In genomic region chr2:168979742-168980141, GRCm38 (mm10) we compare ENCODE assay signal across 9 mouse cellular contexts. TPM values are rescaled to one million over a fixed set of nuclear protein-coding genes. Genes with fewer than 3 reads are reported as not detected.
DNase-seq lines count a peak whose midpoint lies in the region; ATAC-seq and TF ChIP-seq lines count a peak whose summit lies in the region.
"Had no signal": no experiment of that assay in that cellular context is flagged by ENCODE, and none has a peak within 500 bp of the region (broad histone marks: within the 10 kb centered on the region; RNA-seq: fewer than 3 reads in every experiment).

No protein-coding gene starts in this region.

- H3K4me1 ChIP-seq in liver, embryonic 13.5 days (replicated peaks), result no peaks in the 10 kb centered on the region
- H3K4me1 ChIP-seq: stomach, embryonic 15.5 days had no signal

- H3K27ac ChIP-seq in left cerebral cortex, adult 2 months, result no peak overlapping the region
- no peak overlapping the region for H3K27ac ChIP-seq in liver, embryonic 13.5 days
- H3K27ac ChIP-seq: stomach, embryonic 15.5 days had no signal

- H3K4me2 ChIP-seq in liver, embryonic 13.5 days, result no peak overlapping the region
- H3K4me2 ChIP-seq: stomach, embryonic 15.5 days had no signal

- H3K36me3 ChIP-seq in liver, embryonic 13.5 days, result no peaks in the 10 kb centered on the region
- H3K36me3 ChIP-seq: stomach, embryonic 15.5 days had no signal

- WGBS in liver, embryonic 13.5 days (ENCODE audit: insufficient replicate concordance), result 40% methylated on average over 11 of the region's 11 CpGs

- no peak overlapping the region for H3K9ac ChIP-seq in liver, embryonic 13.5 days
- H3K9ac ChIP-seq: stomach, embryonic 15.5 days had no signal

- peak; percentile 35 for DNase-seq in adrenal gland, adult 2 months
- DNase-seq in adrenal gland, adult 8-10 months, result no peak
- DNase-seq in left cerebral cortex, adult 2 months (ENCODE audit: extremely low spot score in 1 of 2, low spot score in 2 of 2), result no peak
- DNase-seq in left cerebral cortex, postnatal 36 days (ENCODE audit: low spot score in 2 of 2), result no peak
- DNase-seq in adrenal gland, postnatal 36 days, result peak; percentile 23 to 43
- peak; percentile 38 for DNase-seq in liver, embryonic 13.5 days
- DNase-seq in left cerebral cortex, adult 18-20 months (ENCODE audit: low spot score in 2 of 2), result no peak
- no peak for DNase-seq in spleen, adult 18-20 months

- intact Hi-C loops in left cerebral cortex, adult 2 months (cut with DNase I), result no loop called here
- intact Hi-C loops in left cerebral cortex, postnatal 36 days (cut with DNase I), result loop anchor here (10.0 kb wide), 1 partner anchor 1365 kb away; no protein-coding TSS in a partner anchor

- peak; percentile 30 for TF ChIP-seq CTCF in left cerebral cortex, adult 2 months (IDR thresholded peaks at IDR 0.05)

- ATAC-seq in liver, embryonic 13.5 days (ENCODE audit: low read depth), result no peak

- no peaks in the 10 kb centered on the region for H3K27me3 ChIP-seq in liver, embryonic 13.5 days
- H3K27me3 ChIP-seq: stomach, embryonic 15.5 days had no signal

- no peak overlapping the region for H3K4me3 ChIP-seq in left cerebral cortex, adult 2 months
- H3K4me3 ChIP-seq in liver, embryonic 13.5 days (replicated peaks), result no peak overlapping the region
- H3K4me3 ChIP-seq: stomach, embryonic 15.5 days had no signal

- no peaks in the 10 kb centered on the region for H3K9me3 ChIP-seq in liver, embryonic 13.5 days (replicated peaks)
- H3K9me3 ChIP-seq: stomach, embryonic 15.5 days had no signal

RNA-seq across cellular contexts. Expression of gene Zfp64, which starts 24.4 kb away (rescaled TPM):
- total RNA-seq in adrenal gland, adult 2 months (2021), result 10 to 100 TPM; 17.5 TPM
- polyA plus RNA-seq in adrenal gland, adult 2 months (2012; rRNA removed), result 31.6 and 37.4 TPM in 2 replicates
- total RNA-seq in adrenal gland, adult 8-10 months (2022), result 10 to 100 TPM; 15.5 to 23.2 (median 19.7) TPM
- total RNA-seq in left cerebral cortex, adult 2 months (2021), result 10 to 100 TPM; 15.9 to 17.2 TPM
- total RNA-seq in left cerebral cortex, postnatal 36 days (2021), result 10 to 100 TPM; 15.9 to 17.9 TPM
- 10 to 100 TPM; 16.9 to 18.4 TPM for total RNA-seq in adrenal gland, postnatal 36 days (2021)
- 12.0 and 13.7 TPM in 2 replicates for polyA plus RNA-seq in liver, embryonic 13.5 days (2015; fragmentation: Nextera tagmentation; extraction: Ambion mirVana)
- total RNA-seq in left cerebral cortex, adult 18-20 months (2021), result 10 to 100 TPM; 15.7 to 16.7 TPM

Comparison
In these comparisons a context has a peak if more than half of its experiments do, and no peak if none do; other contexts are left out.
1. DNase-seq: peak in adrenal gland, adult 2 months (single experiment), adrenal gland, postnatal 36 days (2 of 2) and liver, embryonic 13.5 days (single experiment); none in adrenal gland, adult 8-10 months (single experiment), left cerebral cortex, adult 2 months (0 of 2), left cerebral cortex, postnatal 36 days (0 of 2), left cerebral cortex, adult 18-20 months (0 of 2) and spleen, adult 18-20 months (0 of 2).